Mouse (Mus musculus) ES-Bruce4 (cell line): ENCODE measurements at regions not wholly inside any gene's neighbourhood (a gene's known extent, or its start where the extent isn't known, plus 50 kb on each side); places are given as distances from the start of the nearest gene placed in this dataset.

Experiments used
- CTCF ChIP-seq: IDR thresholded peaks from one replicate; pipeline ENCODE4 v1.8.1; 2011; ENCODE audit warnings: low read depth, low read length
- EP300 ChIP-seq: IDR thresholded peaks from 2 replicates; pipeline ENCODE4 v1.6.1; 2011; ENCODE audit warnings: low read depth, low read length; ENCODE audit not compliant: insufficient read depth
- POLR2A ChIP-seq: IDR thresholded peaks from one replicate; pipeline ENCODE4 v1.8.1; 2011; ENCODE audit warnings: low read length; ENCODE audit not compliant: insufficient read depth

GRCm38 (mm10) chr6:101446316-101446715, 68.6 kb upstream of the Pdzrn3 start:
- TF ChIP-seq CTCF (no peak), POLR2A (no peak), EP300 (no peak)
